Comparison of ENCODE assay signal across 9 mouse cellular contexts in genomic region chr5:4948090-4948954, GRCm38 (mm10).
DNase-seq lines count a peak whose midpoint lies in the region; ATAC-seq and TF ChIP-seq lines count a peak whose summit lies in the region.
"Had no signal": no experiment of that assay in that cellular context is flagged by ENCODE, and none has a peak within 500 bp of the region (broad histone marks: within the 10 kb centered on the region; RNA-seq: fewer than 3 reads in every experiment).

No protein-coding gene starts in this region.

- TF ChIP-seq CTCF in left cerebral cortex, adult 2 months (IDR thresholded peaks at IDR 0.05) = peak; percentile 76
- peak; percentile 68 for TF ChIP-seq CTCF in Patski (IDR thresholded peaks at IDR 0.05)

- no peak overlapping the region for H3K4me2 ChIP-seq in midbrain, embryonic 15.5 days
- H3K4me2 ChIP-seq: liver, embryonic 13.5 days had no signal

- no peaks in the 10 kb centered on the region for H3K9me3 ChIP-seq in midbrain, embryonic 15.5 days
- H3K9me3 ChIP-seq: liver, embryonic 13.5 days had no signal

- no peak for DNase-seq in left cerebral cortex, adult 2 months (ENCODE audit: extremely low spot score in 1 of 2, low spot score in 2 of 2)
- DNase-seq in left cerebral cortex, postnatal 36 days (ENCODE audit: low spot score in 2 of 2) = no peak
- DNase-seq in Patski (ENCODE audit: low read depth, low spot score) = no peak
- peak; percentile 74 for DNase-seq in embryo, embryonic 10.5 days (ENCODE audit: low spot score)
- no peak for DNase-seq in spleen, postnatal 4 days (ENCODE audit: low spot score in 2 of 2)
- DNase-seq in right cerebral cortex, postnatal 25 days = no peak
- DNase-seq: liver, embryonic 13.5 days had no signal

- POLR2A ChIA-PET in Patski (lab: Charles Lee) = interaction anchor here (0.6 kb wide), 1 partner anchor 190 kb away, joined by 8 read pairs; no protein-coding TSS in a partner anchor

- CTCF ChIA-PET in Patski (lab: Charles Lee) = interaction anchor here (0.7 to 4.1 kb wide), 9 partner anchors 8 to 754 kb away, joined by 3 to 27 read pairs (median 5); no protein-coding TSS in a partner anchor

- no peaks in the 10 kb centered on the region for H3K36me3 ChIP-seq in midbrain, embryonic 15.5 days (replicated peaks)
- H3K36me3 ChIP-seq: liver, embryonic 13.5 days had no signal

- no peaks in the 10 kb centered on the region for H3K27me3 ChIP-seq in Patski
- no peaks in the 10 kb centered on the region for H3K27me3 ChIP-seq in midbrain, embryonic 15.5 days (replicated peaks)
- H3K27me3 ChIP-seq: liver, embryonic 13.5 days had no signal

- no peak overlapping the region for H3K9ac ChIP-seq in midbrain, embryonic 15.5 days
- H3K9ac ChIP-seq: liver, embryonic 13.5 days had no signal

- peak; percentile 89 for ATAC-seq in Patski
- ATAC-seq in midbrain, embryonic 15.5 days (replicated peaks) = peak; percentile 71

- H3K27ac ChIP-seq in left cerebral cortex, adult 2 months = no peak overlapping the region
- H3K27ac ChIP-seq in midbrain, embryonic 15.5 days = peak overlapping the region; percentile 53; the same call in 1 of the 2 replicates
- H3K27ac ChIP-seq: liver, embryonic 13.5 days had no signal

- intact Hi-C loops in left cerebral cortex, adult 2 months (cut with DNase I) = loop anchor here (5.0 kb wide), 2 partner anchors 686 to 746 kb away; no protein-coding TSS in a partner anchor
- intact Hi-C loops in left cerebral cortex, postnatal 36 days (cut with DNase I) = no loop called here

- in situ Hi-C loops in Patski (cut with MboI; ENCODE audit: low pct_unique_long_range_greater_than_20kb) = no loop called here

- WGBS in midbrain, embryonic 15.5 days = 39% methylated on average over 3 of the region's 3 CpGs

- peaks cover 20% of the 10 kb centered on the region for H3K4me1 ChIP-seq in midbrain, embryonic 15.5 days
- H3K4me1 ChIP-seq: liver, embryonic 13.5 days had no signal

- H3K4me3 ChIP-seq in left cerebral cortex, adult 2 months = no peak overlapping the region
- H3K4me3 ChIP-seq in midbrain, embryonic 15.5 days = no peak overlapping the region
- H3K4me3 ChIP-seq: erythroblast, embryonic 14.5 days; liver, embryonic 13.5 days had no signal
